Mouse (Mus musculus) hindbrain, embryonic 13.5 days (tissue): ENCODE results near the gene AL732309.1. TPM values are rescaled to one million over a fixed set of nuclear protein-coding genes. Genes with fewer than 3 reads are reported as not detected.

ENCODE experiments used
- ATAC-seq: fragments of 200-750 bp; cut with Nextera tagmentation; 2 replicates; pipeline ENCODE4 v1.8.0; 2017; ENCODE audit warnings: moderate TSS enrichment; ENCODE audit not compliant: low FRiP score
- H3K27ac ChIP-seq: fragments of 300-500 bp; sonication (generic); 2 replicates; pipeline ENCODE4 v1.5.1; 2015; ENCODE audit warnings: inconsistent platforms, mild to moderate bottlenecking, moderate library complexity
- H3K27me3 ChIP-seq: fragments of 300-500 bp; sonication (generic); 2 replicates; pipeline ENCODE4 v1.6.1; 2015; ENCODE audit warnings: mild to moderate bottlenecking, inconsistent platforms
- H3K36me3 ChIP-seq: fragments of 300-500 bp; sonication (generic); 2 replicates; pipeline ENCODE4 v1.6.1; 2015; ENCODE audit warnings: mild to moderate bottlenecking, inconsistent platforms
- H3K4me1 ChIP-seq: fragments of 300-500 bp; sonication (generic); replicated peaks from 2 replicates; pipeline ENCODE4 v1.6.1; 2015; ENCODE audit warnings: inconsistent platforms
- H3K4me2 ChIP-seq: fragments of 300-500 bp; sonication (generic); 2 replicates; pipeline ENCODE4 v1.6.1; 2015; ENCODE audit warnings: inconsistent platforms, mild to moderate bottlenecking, moderate library complexity
- H3K4me3 ChIP-seq: fragments of 300-500 bp; sonication (generic); 2 replicates; pipeline ENCODE4 v1.5.1; 2015; ENCODE audit warnings: mild to moderate bottlenecking, inconsistent platforms
- H3K9ac ChIP-seq: fragments of 300-500 bp; sonication (generic); 2 replicates; pipeline ENCODE4 v1.6.1; 2015; ENCODE audit warnings: mild to moderate bottlenecking, inconsistent platforms
- H3K9me3 ChIP-seq: fragments of 300-500 bp; sonication (generic); 2 replicates; pipeline ENCODE4 v1.6.1; 2016; ENCODE audit warnings: inconsistent platforms
- WGBS: fragments of 180-500 bp; shearing (Covaris S2); methylation state at CpG from one replicate; pipeline ENCODE4 v1.1.7; 2015; 5-methylcytosine and 5-hydroxymethylcytosine counted together
- polyA plus RNA-seq: library from polyadenylated mRNA; unstranded; fragments of >200 nt; fragmentation: Nextera tagmentation; extraction: Ambion mirVana; gene quantifications from 2 replicates; pipeline ENCODE4 v1.2.1, GENCODE M21; 2015

Gene AL732309.1
- 5.1 and 6.2 TPM in 2 replicates for polyA plus RNA-seq

- H3K4me2 ChIP-seq = no peak within 1 kb of the TSS
- no peak for ATAC-seq
- H3K4me1 ChIP-seq = peaks cover 30% of the 10 kb centered on the region
- no peak within 1 kb of the TSS for H3K27ac ChIP-seq
- H3K36me3 ChIP-seq = peaks cover 69% of the 10 kb centered on the region
- no peak within 1 kb of the TSS for H3K9ac ChIP-seq
- H3K27me3 ChIP-seq = 0 out of 2 replicates have a peak, but pooled peaks cover 2% of the 10 kb centered on the region
- H3K4me3 ChIP-seq = no peak within 1 kb of the TSS
- WGBS = 93% methylated on average over 10 of the region's 10 CpGs
- no peaks in the 10 kb centered on the region for H3K9me3 ChIP-seq
These were observed at the start of gene AL732309.1 for GRCm38 (mm10) chr2:25246183-25247072. Gene AL732309.1 (minus strand): TSS chr2:25246863.

- Histone ChIP-seq H3K4me2 (no peak overlapping the region), H3K4me1 (peaks cover 36% of the 10 kb centered on the region), H3K36me3 (peaks cover 34% of the 10 kb centered on the region), H3K27me3 (peaks cover 100% of the 10 kb centered on the region), H3K4me3 (no peak overlapping the region), H3K9ac (no peak overlapping the region), H3K27ac (no peak overlapping the region), H3K9me3 (no peaks in the 10 kb centered on the region)
- WGBS = 75% methylated on average over 9 of the region's 9 CpGs
- no peak for ATAC-seq
These were observed 47.0 kb upstream of the AL732309.1 start for GRCm38 (mm10) chr2:25293706-25294105.

- Histone ChIP-seq H3K9ac (no peak overlapping the region), H3K9me3 (no peaks in the 10 kb centered on the region), H3K36me3 (peaks cover 34% of the 10 kb centered on the region), H3K4me3 (peak overlapping the region; percentile 28; the same call in 1 of the 2 replicates), H3K4me2 (peak overlapping the region; percentile 43; the same call in 1 of the 2 replicates), H3K27me3 (peaks cover 100% of the 10 kb centered on the region), H3K27ac (no peak overlapping the region), H3K4me1 (peaks cover 36% of the 10 kb centered on the region)
- ATAC-seq = no peak
- WGBS = 0% methylated on average over 1 of the region's 1 CpGs
These were observed 46.2 kb upstream of the AL732309.1 start for GRCm38 (mm10) chr2:25292856-25293255.

GRCm38 (mm10) chr2:25292054-25292544, 45.4 kb upstream of the AL732309.1 start:
- H3K9ac ChIP-seq = peak overlapping the region; percentile 65
- H3K4me1 ChIP-seq = peaks cover 40% of the 10 kb centered on the region
- peaks cover 27% of the 10 kb centered on the region for H3K36me3 ChIP-seq
- H3K9me3 ChIP-seq = no peaks in the 10 kb centered on the region
- H3K4me3 ChIP-seq = peak overlapping the region; percentile 28
- H3K4me2 ChIP-seq = peak overlapping the region; percentile 43
- peaks cover 100% of the 10 kb centered on the region for H3K27me3 ChIP-seq
- no peak overlapping the region for H3K27ac ChIP-seq
- 4% methylated on average over 37 of the region's 43 CpGs for WGBS
- ATAC-seq = peak; percentile 12; the same call in 1 of the 2 replicates

- ATAC-seq = peak; percentile 6; the same call in 1 of the 2 replicates
- Histone ChIP-seq H3K9ac (peak overlapping the region; percentile 51; the same call in 1 of the 2 replicates), H3K27ac (no peak overlapping the region), H3K9me3 (no peaks in the 10 kb centered on the region), H3K36me3 (peaks cover 24% of the 10 kb centered on the region), H3K4me3 (peak overlapping the region; percentile 29), H3K4me2 (peak overlapping the region; percentile 52), H3K4me1 (peaks cover 42% of the 10 kb centered on the region), H3K27me3 (peaks cover 98% of the 10 kb centered on the region)
- 6% methylated on average over 28 of the region's 32 CpGs for WGBS
These were observed 44.8 kb upstream of the AL732309.1 start for GRCm38 (mm10) chr2:25291184-25292053.

GRCm38 (mm10) chr2:25290816-25291130, 44.1 kb upstream of the AL732309.1 start:
- H3K9ac ChIP-seq = peak overlapping the region; percentile 51
- peaks cover 92% of the 10 kb centered on the region for H3K27me3 ChIP-seq
- peaks cover 24% of the 10 kb centered on the region for H3K36me3 ChIP-seq
- H3K4me3 ChIP-seq = peak overlapping the region; percentile 29
- peaks cover 42% of the 10 kb centered on the region for H3K4me1 ChIP-seq
- no peak overlapping the region for H3K27ac ChIP-seq
- H3K9me3 ChIP-seq = no peaks in the 10 kb centered on the region
- WGBS = 1% methylated on average over 18 of the region's 18 CpGs
- H3K4me2 ChIP-seq = peak overlapping the region; percentile 52
- no peak for ATAC-seq

- 2% methylated on average over 54 of the region's 54 CpGs for WGBS
- H3K27me3 ChIP-seq = peaks cover 87% of the 10 kb centered on the region
- H3K36me3 ChIP-seq = peaks cover 24% of the 10 kb centered on the region
- H3K27ac ChIP-seq = no peak overlapping the region
- peak overlapping the region; percentile 52 for H3K4me2 ChIP-seq
- H3K9me3 ChIP-seq = no peaks in the 10 kb centered on the region
- peaks cover 42% of the 10 kb centered on the region for H3K4me1 ChIP-seq
- H3K4me3 ChIP-seq = peak overlapping the region; percentile 29
- 0 out of 2 replicates have a peak, but pooled peaks have one; percentile 25 for ATAC-seq
- H3K9ac ChIP-seq = peak overlapping the region; percentile 51
These were observed 43.6 kb upstream of the AL732309.1 start for GRCm38 (mm10) chr2:25290101-25290815.

- H3K9ac ChIP-seq = peak within 1 kb of the TSS; percentile 51
- peaks cover 81% of the 10 kb centered on the region for H3K27me3 ChIP-seq
- 7% methylated on average over 11 of the region's 11 CpGs for WGBS
These were observed 43.0 kb upstream of the AL732309.1 start, which contains the start of gene Lrrc26 for GRCm38 (mm10) chr2:25289651-25290050. Gene Lrrc26 (plus strand): TSS chr2:25289915.

GRCm38 (mm10) chr2:25288734-25289345, 42.2 kb upstream of the AL732309.1 start:
- H3K36me3 ChIP-seq = peaks cover 30% of the 10 kb centered on the region
- 87% methylated on average over 7 of the region's 7 CpGs for WGBS
- no peak overlapping the region for H3K9ac ChIP-seq
- H3K4me1 ChIP-seq = peaks cover 42% of the 10 kb centered on the region
- H3K27ac ChIP-seq = no peak overlapping the region
- H3K9me3 ChIP-seq = no peaks in the 10 kb centered on the region
- H3K4me2 ChIP-seq = no peak overlapping the region
- no peak for ATAC-seq
- H3K4me3 ChIP-seq = no peak overlapping the region
- peaks cover 73% of the 10 kb centered on the region for H3K27me3 ChIP-seq

More at GRCm38 (mm10) chr2:25289651-25290050, 43.0 kb upstream of the AL732309.1 start, which contains the start of gene Lrrc26:
- Histone ChIP-seq H3K9me3 (no peaks in the 10 kb centered on the region), H3K4me1 (peaks cover 42% of the 10 kb centered on the region), H3K4me3 (peak within 1 kb of the TSS; percentile 29), H3K4me2 (peak within 1 kb of the TSS; percentile 52), H3K36me3 (peaks cover 24% of the 10 kb centered on the region), H3K27ac (no peak within 1 kb of the TSS)
- no peak for ATAC-seq

GRCm38 (mm10) chr2:25287927-25288649, 41.4 kb upstream of the AL732309.1 start, which contains the start of gene Tmem210:
Gene Tmem210 (plus strand): TSS chr2:25288145.
- Histone ChIP-seq H3K27me3 (peaks cover 65% of the 10 kb centered on the region), H3K27ac (no peak within 1 kb of the TSS), H3K9me3 (no peaks in the 10 kb centered on the region), H3K9ac (0 out of 2 replicates have a peak within 1 kb of the TSS, but pooled peaks have one; percentile 13), H3K36me3 (peaks cover 36% of the 10 kb centered on the region), H3K4me2 (no peak within 1 kb of the TSS), H3K4me3 (no peak within 1 kb of the TSS), H3K4me1 (peaks cover 42% of the 10 kb centered on the region)
- 87% methylated on average over 6 of the region's 6 CpGs for WGBS
- ATAC-seq = no peak
